Mouse (Mus musculus) embryonic facial prominence, embryonic 12.5 days (tissue): ENCODE data around the gene Stk16. TPM values are rescaled to one million over a fixed set of nuclear protein-coding genes. Genes with fewer than 3 reads are reported as not detected.
A peak's percentile ranks its signal among the peaks of the same experiment; 100 is the strongest.

Experiments
- ATAC-seq: fragments of 200-750 bp; cut with Nextera tagmentation; 2 replicates; pipeline ENCODE4 v1.8.0; 2017; ENCODE audit not compliant: insufficient number of reproducible peaks, insufficient read depth, low FRiP score, low TSS enrichment
- H3K27ac ChIP-seq: fragments of 300-500 bp; sonication (generic); 2 replicates; pipeline ENCODE4 v1.5.1; 2016; ENCODE audit warnings: mild to moderate bottlenecking
- H3K27me3 ChIP-seq: fragments of 300-500 bp; sonication (generic); 2 replicates; pipeline ENCODE4 v1.6.1; 2016; ENCODE audit warnings: mild to moderate bottlenecking, moderate library complexity
- H3K36me3 ChIP-seq: fragments of 300-500 bp; sonication (generic); 2 replicates; pipeline ENCODE4 v1.6.1; 2016; ENCODE audit warnings: mild to moderate bottlenecking
- H3K4me1 ChIP-seq: fragments of 300-500 bp; sonication (generic); 2 replicates; pipeline ENCODE4 v1.6.1; 2016
- H3K4me2 ChIP-seq: fragments of 300-500 bp; sonication (generic); replicated peaks from 2 replicates; pipeline ENCODE4 v1.6.1; 2016; ENCODE audit warnings: mild to moderate bottlenecking, moderate library complexity
- H3K4me3 ChIP-seq: fragments of 300-500 bp; sonication (generic); 2 replicates; pipeline ENCODE4 v1.5.1; 2016; ENCODE audit warnings: mild to moderate bottlenecking
- H3K9ac ChIP-seq: fragments of 300-500 bp; sonication (generic); 2 replicates; pipeline ENCODE4 v1.6.1; 2016; ENCODE audit warnings: mild to moderate bottlenecking, moderate library complexity
- H3K9me3 ChIP-seq: fragments of 300-500 bp; sonication (generic); 2 replicates; pipeline ENCODE4 v1.6.1; 2016; ENCODE audit warnings: mild to moderate bottlenecking, moderate library complexity
- WGBS: fragments of 180-500 bp; shearing (Covaris S2); methylation state at CpG from one replicate; pipeline ENCODE4 v1.1.7; 2016; 5-methylcytosine and 5-hydroxymethylcytosine counted together
- microRNA-seq: library from miRNA; unstranded; fragments of <30 nt; microRNA quantifications from one replicate; pipeline ENCODE4, GENCODE M21; 2017
- polyA plus RNA-seq: library from polyadenylated mRNA; unstranded; fragments of >200 nt; fragmentation: Nextera tagmentation; extraction: Ambion mirVana; gene quantifications from 2 replicates; pipeline ENCODE4 v1.2.1, GENCODE M21; 2016

The Stk16 gene
- polyA plus RNA-seq, 1 experiment from 2014 or later = 132 TPM

DNA sequence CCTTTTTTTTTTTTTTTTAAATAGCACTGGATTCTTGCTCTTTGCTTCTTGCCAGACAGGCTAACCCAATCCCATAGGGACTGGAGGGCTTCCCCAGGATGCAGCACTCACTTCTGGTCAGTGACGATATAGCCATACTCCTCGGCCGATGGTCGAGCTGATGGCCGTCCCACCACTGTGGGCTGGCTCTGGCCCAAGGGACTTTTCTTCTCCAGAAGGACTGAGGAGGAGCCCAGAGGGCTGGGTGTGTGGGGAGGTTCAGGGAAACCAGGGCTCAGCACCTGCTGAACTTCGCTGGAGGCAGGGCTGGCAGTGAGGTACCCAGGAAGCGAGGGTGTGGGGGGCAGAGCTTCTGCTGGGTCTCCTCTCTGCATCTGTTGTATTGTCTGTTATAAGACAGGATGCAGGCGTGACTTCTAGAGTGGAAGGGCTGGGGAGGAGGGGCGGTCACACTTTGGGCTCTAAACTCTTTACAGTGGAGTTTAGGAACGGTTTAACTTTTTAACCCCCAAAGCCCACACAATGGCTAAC lies 44.9 kb downstream of the Stk16 start:
- Histone ChIP-seq H3K9me3 (no peaks in the 10 kb centered on the region), H3K27ac (no peak overlapping the region)

DNA sequence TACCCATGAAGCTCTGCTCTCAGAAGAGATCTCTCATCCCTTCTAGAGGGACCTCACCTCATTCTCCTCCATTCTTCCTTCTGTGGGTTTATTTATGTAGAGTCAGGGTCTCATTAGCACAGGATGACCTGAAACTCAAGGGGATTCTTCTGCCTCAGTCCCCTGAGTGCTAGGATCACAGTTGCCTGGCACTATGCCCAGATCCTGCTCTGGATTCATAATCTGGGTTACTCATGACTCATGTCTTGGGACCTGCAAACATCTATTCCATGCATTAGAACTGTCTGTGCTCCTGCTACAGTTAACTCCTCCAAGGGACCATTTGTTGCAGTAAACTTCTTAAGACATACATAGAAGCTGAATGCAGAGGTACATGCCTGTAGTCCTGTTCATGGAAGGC lies 50.6 kb downstream of the Stk16 start:
- no peak overlapping the region for H3K9ac ChIP-seq
- peaks cover 5% of the 10 kb centered on the region; the same call in 1 of the 2 replicates for H3K4me1 ChIP-seq
- H3K27me3 ChIP-seq = peaks cover 55% of the 10 kb centered on the region
- H3K36me3 ChIP-seq = no peaks in the 10 kb centered on the region
- no peak for ATAC-seq
- H3K4me2 ChIP-seq = no peak overlapping the region
- H3K9me3 ChIP-seq = no peaks in the 10 kb centered on the region
- no peak overlapping the region for H3K4me3 ChIP-seq
- no peak overlapping the region for H3K27ac ChIP-seq

More for the DNA sequence above, 44.9 kb downstream of the Stk16 start:
- Histone ChIP-seq H3K4me2 (no peak overlapping the region), H3K9ac (no peak overlapping the region), H3K36me3 (no peaks in the 10 kb centered on the region), H3K4me1 (peaks cover 9% of the 10 kb centered on the region; the same call in 1 of the 2 replicates), H3K4me3 (no peak overlapping the region), H3K27me3 (peaks cover 15% of the 10 kb centered on the region; the same call in 1 of the 2 replicates)
- 64% methylated on average over 10 of the region's 10 CpGs for WGBS
- ATAC-seq = no peak

DNA sequence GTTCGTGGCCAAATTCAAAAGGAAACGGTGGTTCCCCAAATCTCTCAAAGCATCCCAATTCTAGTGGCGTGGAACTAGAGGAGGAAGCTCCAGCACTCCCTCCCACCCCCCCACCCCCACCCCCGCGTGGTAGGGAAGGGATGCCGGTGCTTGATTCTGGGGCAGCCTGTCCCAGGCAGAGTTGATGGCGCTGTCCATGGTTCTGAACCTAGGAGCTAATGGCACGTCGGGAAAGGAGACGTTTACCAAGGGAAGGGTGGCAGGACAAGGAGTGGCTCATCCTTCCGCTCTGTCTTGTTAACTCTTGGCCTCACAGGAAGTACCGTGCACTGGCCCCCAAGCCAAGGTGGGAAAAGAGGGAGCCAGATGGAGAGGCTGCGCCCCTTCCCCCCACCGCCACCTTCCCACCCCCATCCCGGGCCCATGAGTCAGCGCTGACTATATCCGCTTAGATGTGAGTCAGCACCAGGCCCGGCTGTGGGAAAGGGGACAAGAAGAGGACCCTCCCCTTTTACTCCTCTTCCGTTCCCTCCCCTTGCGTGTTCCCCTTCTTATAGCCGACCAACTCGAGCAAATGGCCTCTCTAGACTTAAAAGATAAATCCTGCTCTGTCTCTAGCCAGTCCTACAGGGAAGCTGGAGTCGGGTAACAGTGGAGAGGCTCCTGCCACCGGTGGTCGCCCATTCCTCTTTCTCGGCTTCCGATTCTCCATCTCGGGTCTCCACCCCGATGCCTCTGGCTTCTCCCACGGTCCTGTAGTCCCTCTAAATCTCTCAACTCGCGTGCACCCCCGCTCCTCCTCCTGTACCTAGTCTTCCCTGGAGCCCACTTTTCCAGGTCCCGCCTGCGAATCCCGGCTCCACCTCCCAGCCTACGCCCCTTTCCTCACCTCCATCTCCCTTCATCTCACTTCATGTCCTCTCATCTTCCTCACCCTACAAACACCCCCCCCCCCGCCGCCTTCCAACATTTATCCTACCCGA lies 52.6 kb downstream of the Stk16 start:
- no peaks in the 10 kb centered on the region for H3K9me3 ChIP-seq
- peaks cover 48% of the 10 kb centered on the region for H3K27me3 ChIP-seq
- 0 out of 2 replicates have a peak, but pooled peaks have one; percentile 28 for ATAC-seq

DNA sequence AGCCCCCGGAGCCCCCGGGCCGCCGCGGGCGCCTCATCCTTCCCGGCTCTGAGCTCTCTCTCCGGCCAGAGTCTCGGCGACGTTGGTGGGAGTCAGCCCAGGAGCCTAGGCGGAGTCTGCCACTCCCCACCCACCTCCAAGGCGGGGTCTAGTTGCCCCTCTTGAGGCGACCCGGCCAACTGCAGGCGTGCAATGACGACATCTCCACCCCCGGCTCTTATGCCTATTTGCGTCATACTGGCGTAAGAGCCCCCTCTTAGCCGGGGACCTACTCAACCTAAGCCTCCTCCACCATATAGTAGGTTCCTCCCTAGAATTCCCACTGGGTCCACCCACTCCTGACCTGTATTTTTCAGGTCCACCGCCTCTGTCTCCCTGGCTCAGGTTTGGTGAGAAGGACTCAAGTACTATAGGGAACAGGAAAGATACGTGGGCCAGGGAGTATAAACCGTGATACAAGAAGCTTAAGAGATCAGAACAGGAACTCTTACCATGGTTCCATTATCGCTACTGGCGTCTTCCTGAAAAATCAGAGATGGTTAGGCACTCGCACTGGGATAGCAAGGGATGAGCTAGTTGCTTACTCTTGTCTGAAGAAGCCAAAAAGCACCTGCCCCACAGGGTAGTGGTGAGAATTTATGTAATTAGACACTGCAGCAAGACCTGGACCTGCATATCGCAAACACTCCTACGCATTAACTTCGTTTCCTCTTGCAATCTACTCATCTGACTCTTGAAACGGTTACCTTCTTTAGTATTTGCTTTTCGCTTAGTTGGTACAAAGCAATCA lies 53.6 kb downstream of the Stk16 start, which contains the start of gene Ptprn:
Ptprn (minus strand) TSS at position 412 of the 790 bp plus-strand sequence.
- no peaks in the 10 kb centered on the region for H3K9me3 ChIP-seq
- peaks cover 49% of the 10 kb centered on the region for H3K27me3 ChIP-seq
- H3K27ac ChIP-seq = no peak within 1 kb of the TSS
- H3K36me3 ChIP-seq = no peaks in the 10 kb centered on the region
- 11% methylated on average over 32 of the region's 32 CpGs for WGBS
- ATAC-seq = no peak
- peak within 1 kb of the TSS; percentile 39 for H3K4me2 ChIP-seq
- H3K4me3 ChIP-seq = peak within 1 kb of the TSS; percentile 15; the same call in 1 of the 2 replicates
- peaks cover 5% of the 10 kb centered on the region; the same call in 1 of the 2 replicates for H3K4me1 ChIP-seq
- no peak within 1 kb of the TSS for H3K9ac ChIP-seq

More for the DNA sequence above, 52.6 kb downstream of the Stk16 start:
- Histone ChIP-seq H3K4me1 (peaks cover 5% of the 10 kb centered on the region; the same call in 1 of the 2 replicates), H3K36me3 (no peaks in the 10 kb centered on the region), H3K4me2 (peak overlapping the region; percentile 39), H3K9ac (no peak overlapping the region), H3K4me3 (peak overlapping the region; percentile 15; the same call in 1 of the 2 replicates), H3K27ac (no peak overlapping the region)
- 2% methylated on average over 40 of the region's 40 CpGs for WGBS

Small RNA genes within 50 kb of the gene (microRNA-seq; reads per million reads assigned to microRNA genes)
- gene Gm27943 = not detected

Other genes with a start within 250 kb of the Stk16 start
- 10.9 and 11.3 TPM in 2 replicates for gene Nhej1, start 85.6 kb upstream of the Stk16 start, polyA plus RNA-seq
- gene Slc23a3, start 76.9 kb upstream of the Stk16 start, polyA plus RNA-seq = 0.08 and 0.10 TPM in 2 replicates
- 45.1 and 46.2 TPM in 2 replicates for gene Cnppd1, start 68.1 kb upstream of the Stk16 start, polyA plus RNA-seq
- gene Retreg2, start 68.1 kb upstream of the Stk16 start, polyA plus RNA-seq = 43.4 and 46.7 TPM in 2 replicates
- gene Zfand2b, start 42.2 kb upstream of the Stk16 start, polyA plus RNA-seq = 40.6 and 42.4 TPM in 2 replicates
- 30.8 and 35.7 TPM in 2 replicates for gene Abcb6, start 30.4 kb upstream of the Stk16 start, polyA plus RNA-seq
- gene Ankzf1, start 18.7 kb upstream of the Stk16 start, polyA plus RNA-seq = 27.6 and 31.5 TPM in 2 replicates
- gene Atg9a, start 18.6 kb upstream of the Stk16 start, polyA plus RNA-seq = 29.0 and 32.5 TPM in 2 replicates
- gene Glb1l, start within 50 bp of the Stk16 start, polyA plus RNA-seq = 21.6 and 21.7 TPM in 2 replicates
- gene Tuba4a, start 9.0 kb downstream of the Stk16 start, polyA plus RNA-seq = 16.2 and 18.7 TPM in 2 replicates
- not detected in 2 replicates for gene A630095N17Rik, start 21.3 kb downstream of the Stk16 start, polyA plus RNA-seq
- gene Dnajb2, start 25.6 kb downstream of the Stk16 start, polyA plus RNA-seq = 40.0 and 45.0 TPM in 2 replicates
- 2.0 and 2.5 TPM in 2 replicates for gene Ptprn, start 53.7 kb downstream of the Stk16 start, polyA plus RNA-seq
- 1.8 and 5.4 TPM in 2 replicates for gene Resp18, start 67.6 kb downstream of the Stk16 start, polyA plus RNA-seq
- gene Dnpep, start 107.2 kb downstream of the Stk16 start, polyA plus RNA-seq = 136 and 143 TPM in 2 replicates
- 15.9 and 20.1 TPM in 2 replicates for gene Des, start 149.5 kb downstream of the Stk16 start, polyA plus RNA-seq
- 26.1 and 26.7 TPM in 2 replicates for gene Speg, start 164.5 kb downstream of the Stk16 start, polyA plus RNA-seq
- gene Gmppa, start 225.1 kb downstream of the Stk16 start, polyA plus RNA-seq = 61.1 and 64.6 TPM in 2 replicates
- gene Asic4, start 239.6 kb downstream of the Stk16 start, polyA plus RNA-seq = 0.64 and 0.76 TPM in 2 replicates